Mouse (Mus musculus) lung, postnatal 36 days (tissue): ENCODE measurements at regions not wholly inside any gene's neighbourhood (a gene's known extent, or its start where the extent isn't known, plus 50 kb on each side); places are given as distances from the start of the nearest gene placed in this dataset.

Source experiments
- DNase-seq: peaks from one replicate; pipeline ENCODE4 v3.0.0; 2022; ENCODE audit warnings: mixed read lengths

GRCm38 (mm10) chr1:75895550-75895949 lies 349.5 kb downstream of the Slc4a3 start:
- DNase-seq = no peak

- DNase-seq = no peak
These were observed 355.1 kb downstream of the Slc4a3 start for GRCm38 (mm10) chr1:75901146-75901545.

- no peak for DNase-seq
These were observed 359.8 kb downstream of the Slc4a3 start for GRCm38 (mm10) chr1:75905699-75906470.

- DNase-seq = no peak
These were observed 369.2 kb downstream of the Slc4a3 start for GRCm38 (mm10) chr1:75915311-75915710.

- no peak for DNase-seq
These were observed 370.1 kb downstream of the Slc4a3 start for GRCm38 (mm10) chr1:75916181-75916580.

- no peak for DNase-seq
These were observed 373.1 kb downstream of the Slc4a3 start for GRCm38 (mm10) chr1:75919134-75919533.

GRCm38 (mm10) chr1:75925046-75925445 lies 379.0 kb downstream of the Slc4a3 start:
- no peak for DNase-seq

- peak; percentile 92 for DNase-seq
These were observed 379.7 kb downstream of the Slc4a3 start for GRCm38 (mm10) chr1:75925802-75926201.

GRCm38 (mm10) chr1:75931852-75932251 lies 385.8 kb downstream of the Slc4a3 start:
- DNase-seq = no peak

- peak; percentile 20 for DNase-seq
These were observed 387.8 kb downstream of the Slc4a3 start for GRCm38 (mm10) chr1:75933831-75934230.

GRCm38 (mm10) chr1:75934761-75935160 lies 388.7 kb downstream of the Slc4a3 start:
- DNase-seq = no peak

- DNase-seq = no peak
These were observed 389.8 kb downstream of the Slc4a3 start for GRCm38 (mm10) chr1:75935866-75936265.

GRCm38 (mm10) chr1:75936596-75936995 lies 390.5 kb downstream of the Slc4a3 start:
- peak; percentile 32 for DNase-seq

- DNase-seq = peak; percentile 26
These were observed 391.3 kb downstream of the Slc4a3 start for GRCm38 (mm10) chr1:75937331-75937730.

GRCm38 (mm10) chr1:75946290-75946839 lies 400.3 kb downstream of the Slc4a3 start:
- DNase-seq = no peak

- DNase-seq = no peak
These were observed 432.3 kb downstream of the Slc4a3 start for GRCm38 (mm10) chr1:75978203-75978986.

GRCm38 (mm10) chr1:75983057-75983456 lies 437.0 kb downstream of the Slc4a3 start:
- DNase-seq = no peak

GRCm38 (mm10) chr1:75983487-75983886 lies 437.4 kb downstream of the Slc4a3 start:
- no peak for DNase-seq

- no peak for DNase-seq
These were observed 442.4 kb downstream of the Slc4a3 start for GRCm38 (mm10) chr1:75988496-75988895.

GRCm38 (mm10) chr1:75992039-75992438 lies 446.0 kb downstream of the Slc4a3 start:
- DNase-seq = no peak

- no peak for DNase-seq
These were observed 451.2 kb downstream of the Slc4a3 start for GRCm38 (mm10) chr1:75997222-75997621.

GRCm38 (mm10) chr1:76001124-76001523 lies 455.1 kb downstream of the Slc4a3 start:
- DNase-seq = no peak

- peak; percentile 65 for DNase-seq
These were observed 463.5 kb downstream of the Slc4a3 start for GRCm38 (mm10) chr1:76009601-76010000.
